Mouse (Mus musculus) frontal cortex, postnatal 14 days (tissue): ENCODE measurements around the gene Zfp882.
"Not testable (repeated sequence)": the region's sequence is repeated elsewhere in the genome, so short reads cannot be mapped to it uniquely, and the experiment has no call there.

ENCODE experiments used
- DNase-seq, 2 experiments: peaks; one replicate each; pipeline ENCODE4 v3.0.0; 2022; ENCODE audit warnings: low spot score in 2 of 2

The Zfp882 gene

DNA sequence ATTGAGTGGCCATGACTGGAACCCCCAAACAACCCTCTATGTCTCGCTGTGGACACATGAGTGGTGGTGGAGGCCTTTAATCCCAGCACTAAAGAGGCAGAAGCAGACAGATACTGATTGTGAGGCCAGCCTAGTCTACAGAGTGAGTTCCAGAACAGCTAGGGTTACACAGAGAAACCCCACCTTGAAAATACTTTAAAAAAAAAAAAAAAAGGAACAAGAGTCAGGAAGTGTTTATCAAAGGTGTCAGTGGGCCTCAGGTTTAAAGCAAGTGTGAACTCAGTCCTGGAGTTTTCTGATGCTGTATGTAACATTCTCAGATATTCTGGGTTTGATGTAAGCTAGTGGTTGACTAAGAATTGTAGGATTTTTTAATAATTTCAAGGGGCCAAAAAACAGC, 44.1 kb downstream of the Zfp882 start:
- no peak for DNase-seq

DNA sequence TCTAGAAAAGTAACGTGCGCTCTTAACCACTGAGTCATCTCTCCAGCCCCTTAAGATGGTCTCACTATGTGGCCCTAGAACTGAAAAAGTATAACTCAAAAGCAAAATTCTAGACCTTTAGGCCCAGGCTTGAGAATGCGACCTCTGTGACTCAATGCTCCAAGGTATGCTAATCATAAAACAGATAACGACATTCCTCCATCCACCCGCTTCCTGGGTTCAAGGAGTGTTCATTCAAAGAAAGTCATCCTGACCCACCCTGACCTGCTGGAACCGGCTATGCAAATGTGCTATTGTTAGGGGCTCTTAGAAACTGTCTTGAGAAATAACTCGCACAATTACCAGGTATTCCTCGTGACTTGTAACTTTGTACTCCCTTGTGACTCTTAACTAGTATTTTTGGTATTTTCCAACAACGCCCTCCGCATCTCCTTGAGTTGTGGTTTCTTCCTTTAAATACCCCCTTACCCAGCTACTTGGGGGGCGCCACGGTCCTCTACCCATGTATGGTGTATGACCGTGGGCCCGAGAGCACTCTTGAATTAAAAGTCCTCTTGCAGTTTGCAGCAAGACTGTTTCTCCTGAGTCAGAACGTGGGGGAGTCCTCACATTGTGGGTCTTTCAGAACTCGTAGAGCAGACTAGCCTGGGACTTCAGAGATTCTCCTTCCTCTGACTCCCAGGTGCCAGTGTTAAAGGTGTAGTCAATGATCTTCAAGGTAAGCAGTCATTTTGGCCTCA, 44.7 kb downstream of the Zfp882 start:
- not testable (repeated sequence) for DNase-seq

DNA sequence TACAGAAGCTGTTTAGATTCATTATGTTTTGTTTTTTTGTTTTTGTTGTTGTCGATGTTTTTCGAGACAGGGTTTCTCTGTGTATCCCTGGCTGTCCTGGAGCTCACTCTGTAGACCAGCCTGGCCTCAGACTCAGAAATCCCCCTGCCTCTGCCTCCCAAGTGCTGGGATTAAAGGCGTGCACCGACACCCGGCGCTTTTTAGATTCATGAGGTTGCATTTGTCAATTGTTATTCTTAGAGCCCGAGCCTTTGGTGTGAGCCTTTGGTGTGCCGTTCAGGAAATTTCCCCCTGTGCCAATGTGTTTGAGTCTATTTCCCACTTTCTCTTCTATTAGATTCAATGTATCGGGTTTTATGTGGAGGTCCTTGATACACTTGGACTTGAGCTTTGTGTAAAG, 46.3 kb downstream of the Zfp882 start:
- DNase-seq = no peak

DNA sequence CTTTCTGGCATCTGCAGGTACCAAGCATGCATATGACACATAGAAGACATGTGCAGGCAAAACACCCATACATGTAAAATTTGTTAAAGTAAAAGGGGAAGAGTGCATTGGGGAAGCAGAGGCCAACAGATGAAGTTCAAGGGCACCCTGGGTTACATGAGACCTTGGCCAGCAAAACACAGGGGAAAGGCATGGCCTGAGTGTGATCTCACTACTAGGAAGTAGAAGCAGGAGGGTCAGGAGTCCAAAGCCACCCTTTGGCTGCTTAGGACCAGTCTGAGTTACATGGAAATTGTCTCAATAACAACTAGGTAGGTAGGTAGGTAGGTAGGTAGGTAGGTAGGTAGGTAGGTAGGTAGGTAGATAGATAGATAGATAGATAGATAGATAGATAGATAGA, 52.1 kb downstream of the Zfp882 start:
- no peak for DNase-seq

DNA sequence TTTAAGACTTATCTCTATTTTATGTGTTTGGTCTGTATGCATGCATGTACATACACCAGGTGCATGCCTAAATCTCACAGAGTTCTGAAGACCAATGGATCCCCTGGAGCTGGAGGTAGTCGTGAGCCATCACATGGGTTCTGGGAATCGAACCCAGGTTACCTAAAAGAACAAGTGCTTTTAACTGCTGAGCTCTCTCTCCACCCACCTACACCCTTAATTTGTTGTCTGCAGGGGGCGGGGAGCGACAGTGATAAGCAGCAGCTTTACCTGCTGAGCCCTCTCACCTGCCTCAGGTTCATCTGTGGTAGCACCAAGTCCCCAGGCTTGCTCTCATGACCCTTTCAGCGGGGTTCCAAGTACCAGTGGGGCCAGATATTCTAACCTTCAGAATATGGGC, 53.4 kb downstream of the Zfp882 start:
- no peak for DNase-seq

DNA sequence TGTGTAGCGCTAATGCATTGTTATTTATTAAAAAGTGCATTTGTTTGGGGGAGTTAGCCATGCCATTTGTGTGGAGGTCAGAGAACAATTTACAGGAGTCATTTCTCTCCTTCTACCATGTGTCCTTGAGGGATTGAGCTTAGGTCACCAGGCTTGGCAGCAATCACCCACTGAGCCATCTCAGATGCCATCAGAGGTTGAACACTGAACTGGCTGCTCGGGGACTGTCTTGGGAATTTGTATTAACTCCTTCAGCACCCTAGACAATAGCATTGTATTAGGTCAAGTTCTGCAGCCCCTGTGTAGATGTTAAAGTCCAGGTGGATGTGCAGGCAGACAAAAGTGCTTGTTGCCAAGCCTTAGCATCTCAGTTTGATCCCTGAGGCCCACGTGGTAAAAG, 55.6 kb downstream of the Zfp882 start:
- DNase-seq = no peak

DNA sequence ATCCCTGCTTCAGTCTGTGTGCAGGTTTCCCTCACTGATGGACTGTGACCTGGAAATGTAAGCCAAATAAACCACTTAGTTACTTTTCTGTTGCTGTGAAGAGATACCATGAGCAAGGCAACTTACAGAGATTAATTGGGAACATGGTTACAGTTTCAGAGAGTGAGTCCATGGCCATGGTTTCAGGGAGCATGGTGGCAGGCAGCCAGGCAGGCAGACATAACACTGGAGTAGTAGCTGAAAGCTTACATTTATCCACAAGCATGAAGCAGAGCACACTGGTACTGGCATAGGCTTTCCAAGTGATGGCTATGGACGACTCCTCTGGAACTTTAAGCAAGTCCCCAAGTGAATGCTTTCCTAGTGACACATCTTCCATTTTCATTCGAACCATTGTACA, 56.8 kb downstream of the Zfp882 start:
- no peak for DNase-seq
